In genomic region chr1:131763683-131764082, GRCm38 (mm10) we compare ENCODE assay signal across 16 mouse cellular contexts. TPM values are rescaled to one million over a fixed set of nuclear protein-coding genes. Genes with fewer than 3 reads are reported as not detected.
DNase-seq lines count a peak whose midpoint lies in the region; ATAC-seq lines count a peak whose summit lies in the region.
"Had no signal": no experiment of that assay in that cellular context is flagged by ENCODE, and none has a peak within 500 bp of the region (broad histone marks: within the 10 kb centered on the region; RNA-seq: fewer than 3 reads in every experiment).

No protein-coding gene starts in this region.

- WGBS in forebrain, embryonic 10.5 days = 63% methylated on average over 9 of the region's 9 CpGs
- 64% methylated on average over 9 of the region's 9 CpGs for WGBS in forebrain, embryonic 16.5 days
- WGBS in intestine, embryonic 14.5 days = 53% methylated on average over 9 of the region's 9 CpGs
- WGBS in intestine, embryonic 16.5 days = 54% methylated on average over 9 of the region's 9 CpGs

- H3K36me3 ChIP-seq in forebrain, embryonic 10.5 days (replicated peaks) = no peaks in the 10 kb centered on the region
- no peaks in the 10 kb centered on the region for H3K36me3 ChIP-seq in forebrain, embryonic 16.5 days (ENCODE audit: control insufficient read depth, insufficient read depth)
- H3K36me3 ChIP-seq in intestine, embryonic 14.5 days (ENCODE audit: control insufficient read depth, insufficient read depth, low read length) = no peaks in the 10 kb centered on the region
- H3K36me3 ChIP-seq in intestine, embryonic 16.5 days (ENCODE audit: control insufficient read depth, insufficient read depth, low read length) = no peaks in the 10 kb centered on the region
- H3K36me3 ChIP-seq: embryonic facial prominence, embryonic 10.5 days; forebrain, embryonic 12.5 days; hindbrain, embryonic 12.5 days had no signal

- H3K27ac ChIP-seq in forebrain, embryonic 10.5 days = no peak overlapping the region
- H3K27ac ChIP-seq in forebrain, embryonic 16.5 days (ENCODE audit: low read length) = no peak overlapping the region
- no peak overlapping the region for H3K27ac ChIP-seq in intestine, embryonic 14.5 days (ENCODE audit: low read depth)
- H3K27ac ChIP-seq in intestine, embryonic 16.5 days (ENCODE audit: low read length) = no peak overlapping the region
- H3K27ac ChIP-seq: embryonic facial prominence, embryonic 10.5 days; forebrain, embryonic 12.5 days; hindbrain, embryonic 12.5 days; liver, embryonic 14.5 days had no signal

- peak; percentile 12 for DNase-seq in forebrain, embryonic 10.5 days (ENCODE audit: extremely low spot score, low spot score)
- DNase-seq in intestine, embryonic 14.5 days (ENCODE audit: low spot score) = peak; percentile 47
- peak; percentile 0 for DNase-seq in right cerebral cortex, postnatal 4 days
- DNase-seq in right cerebral cortex, adult 2 months (ENCODE audit: low spot score in 2 of 2) = no peak
- peak; percentile 21 for DNase-seq in lung, postnatal 10 days
- DNase-seq in urinary bladder, adult 18-20 months (ENCODE audit: low spot score in 2 of 2) = no peak
- DNase-seq: cerebellum, adult 8-10 months; thymus, adult 18-20 months had no signal

- no peak overlapping the region for H3K9ac ChIP-seq in forebrain, embryonic 16.5 days (replicated peaks; ENCODE audit: low read depth, low read length)
- no peak overlapping the region for H3K9ac ChIP-seq in intestine, embryonic 14.5 days (ENCODE audit: low read length)
- no peak overlapping the region for H3K9ac ChIP-seq in intestine, embryonic 16.5 days (ENCODE audit: low read depth, low read length)
- H3K9ac ChIP-seq: forebrain, embryonic 12.5 days; hindbrain, embryonic 12.5 days; liver, embryonic 14.5 days had no signal

- no peaks in the 10 kb centered on the region for H3K9me3 ChIP-seq in forebrain, embryonic 10.5 days
- no peaks in the 10 kb centered on the region for H3K9me3 ChIP-seq in forebrain, embryonic 16.5 days (ENCODE audit: control insufficient read depth, low read length)
- no peaks in the 10 kb centered on the region for H3K9me3 ChIP-seq in intestine, embryonic 14.5 days (ENCODE audit: control insufficient read depth, low read length)
- H3K9me3 ChIP-seq in intestine, embryonic 16.5 days (ENCODE audit: control insufficient read depth, low read length) = no peaks in the 10 kb centered on the region
- H3K9me3 ChIP-seq: embryonic facial prominence, embryonic 10.5 days; forebrain, embryonic 12.5 days; hindbrain, embryonic 12.5 days had no signal

- H3K4me1 ChIP-seq in forebrain, embryonic 10.5 days = peaks cover 14% of the 10 kb centered on the region
- peaks cover 10% of the 10 kb centered on the region; the same call in 1 of the 2 replicates for H3K4me1 ChIP-seq in forebrain, embryonic 16.5 days (replicated peaks; ENCODE audit: control insufficient read depth, insufficient read depth, low read length)
- no peaks in the 10 kb centered on the region for H3K4me1 ChIP-seq in intestine, embryonic 14.5 days (replicated peaks; ENCODE audit: control insufficient read depth, insufficient read depth, low read length)
- H3K4me1 ChIP-seq in intestine, embryonic 16.5 days (ENCODE audit: control insufficient read depth, insufficient read depth, low read length) = no peaks in the 10 kb centered on the region

- no peak overlapping the region for H3K4me3 ChIP-seq in forebrain, embryonic 10.5 days
- no peak overlapping the region for H3K4me3 ChIP-seq in forebrain, embryonic 16.5 days (replicated peaks; ENCODE audit: low read length)
- H3K4me3 ChIP-seq in intestine, embryonic 14.5 days (ENCODE audit: low read depth, low read length) = no peak overlapping the region
- no peak overlapping the region for H3K4me3 ChIP-seq in intestine, embryonic 16.5 days (ENCODE audit: low read length)
- H3K4me3 ChIP-seq: embryonic facial prominence, embryonic 10.5 days; forebrain, embryonic 12.5 days; hindbrain, embryonic 12.5 days; myocyte had no signal

- no peak for ATAC-seq in forebrain, embryonic 16.5 days
- ATAC-seq in intestine, embryonic 14.5 days (replicated peaks; ENCODE audit: low FRiP score, low TSS enrichment, low read depth) = no peak
- no peak for ATAC-seq in intestine, embryonic 16.5 days

- peaks cover 3% of the 10 kb centered on the region; the same call in 1 of the 2 replicates for H3K27me3 ChIP-seq in forebrain, embryonic 10.5 days (ENCODE audit: poor library complexity, severe bottlenecking)
- H3K27me3 ChIP-seq in forebrain, embryonic 16.5 days (replicated peaks; ENCODE audit: control insufficient read depth, insufficient read depth, low read length) = no peaks in the 10 kb centered on the region
- no peaks in the 10 kb centered on the region for H3K27me3 ChIP-seq in intestine, embryonic 14.5 days (replicated peaks; ENCODE audit: control insufficient read depth, insufficient read depth, low read length)
- H3K27me3 ChIP-seq in intestine, embryonic 16.5 days (replicated peaks; ENCODE audit: control insufficient read depth, insufficient read depth, low read length) = 0 out of 2 replicates have a peak, but pooled peaks cover 3% of the 10 kb centered on the region
- H3K27me3 ChIP-seq: forebrain, embryonic 12.5 days; hindbrain, embryonic 12.5 days had no signal

- H3K4me2 ChIP-seq in forebrain, embryonic 16.5 days (ENCODE audit: low read length) = no peak overlapping the region
- no peak overlapping the region for H3K4me2 ChIP-seq in intestine, embryonic 14.5 days (ENCODE audit: low read length)
- no peak overlapping the region for H3K4me2 ChIP-seq in intestine, embryonic 16.5 days (ENCODE audit: low read depth, low read length)
- H3K4me2 ChIP-seq: forebrain, embryonic 12.5 days; hindbrain, embryonic 12.5 days had no signal

RNA-seq across cellular contexts. Expression of gene Slc26a9, which starts 19.9 kb away (rescaled TPM):
- polyA plus RNA-seq in forebrain, embryonic 10.5 days (2016; fragmentation: Nextera tagmentation; extraction: Ambion mirVana) = not detected in 2 replicates
- 0.06 TPM in 1 of 2 replicates, not detected in the other for polyA plus RNA-seq in forebrain, embryonic 16.5 days (2015; fragmentation: Nextera tagmentation; extraction: Ambion mirVana)
- 0.51 and 0.52 TPM in 2 replicates for polyA plus RNA-seq in intestine, embryonic 14.5 days (2014; fragmentation: Nextera tagmentation; extraction: Ambion mirVana)
- 2.1 and 2.8 TPM in 2 replicates for polyA plus RNA-seq in intestine, embryonic 16.5 days (2015; fragmentation: Nextera tagmentation; extraction: Ambion mirVana)
- polyA plus RNA-seq: C2C12; embryonic facial prominence, embryonic 10.5 days; forebrain, embryonic 12.5 days; myocyte had no signal

RNA-seq across cellular contexts. Expression of gene Pm20d1, which starts 33.5 kb away (rescaled TPM):
- polyA plus RNA-seq in forebrain, embryonic 10.5 days (2016; fragmentation: Nextera tagmentation; extraction: Ambion mirVana) = 1.5 TPM in 2 replicates
- polyA plus RNA-seq in forebrain, embryonic 16.5 days (2015; fragmentation: Nextera tagmentation; extraction: Ambion mirVana) = 0.18 and 0.67 TPM in 2 replicates
- polyA plus RNA-seq in intestine, embryonic 14.5 days (2014; fragmentation: Nextera tagmentation; extraction: Ambion mirVana) = 0.71 and 1.4 TPM in 2 replicates
- polyA plus RNA-seq in intestine, embryonic 16.5 days (2015; fragmentation: Nextera tagmentation; extraction: Ambion mirVana) = 8.0 and 10.2 TPM in 2 replicates

Comparison
In these comparisons a context has a peak if more than half of its experiments do, and no peak if none do; other contexts are left out.
1. DNase-seq: peak in forebrain, embryonic 10.5 days (single experiment), intestine, embryonic 14.5 days (single experiment), right cerebral cortex, postnatal 4 days (single experiment) and lung, postnatal 10 days (single experiment); none in right cerebral cortex, adult 2 months (0 of 2) and urinary bladder, adult 18-20 months (0 of 2).